Comparison of ENCODE assay signal across 11 mouse cellular contexts in the genomic region with DNA sequence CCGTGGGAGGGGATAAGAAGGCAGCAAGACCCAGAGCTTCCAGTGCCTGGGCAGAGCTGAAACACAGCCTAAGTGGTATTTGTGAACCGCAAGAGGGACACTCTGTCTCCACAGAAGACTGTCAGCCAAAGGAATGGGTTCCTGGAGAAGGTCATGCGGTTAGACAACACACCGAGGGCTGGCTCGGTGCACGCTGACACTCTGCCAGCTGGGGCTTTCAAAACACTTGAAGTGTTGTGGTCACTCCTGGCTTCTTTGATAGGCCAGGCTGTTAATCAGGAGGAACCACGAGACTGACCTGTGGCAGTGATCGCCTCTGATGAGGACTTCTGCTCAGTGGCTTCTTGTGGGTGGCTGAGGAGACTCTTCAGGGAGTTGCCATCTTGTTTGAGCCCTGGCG. TPM values are rescaled to one million over a fixed set of nuclear protein-coding genes. Genes with fewer than 3 reads are reported as not detected.
A peak's percentile ranks its signal among the peaks of the same experiment; 100 is the strongest.
DNase-seq lines count a peak whose midpoint lies in the region; ATAC-seq lines count a peak whose summit lies in the region.
"Had no signal": no experiment of that assay in that cellular context is flagged by ENCODE, and none has a peak within 500 bp of the region (broad histone marks: within the 10 kb centered on the region; RNA-seq: fewer than 3 reads in every experiment).

No protein-coding gene starts in this region.

- DNase-seq in cerebellum, postnatal 14 days = peak; percentile 33 to 52
- no peak for DNase-seq in cerebellum, postnatal 25 days
- DNase-seq in NIH3T3 (ENCODE audit: low read depth) = peak; percentile 50
- peak; percentile 74 for DNase-seq in lung, postnatal 36 days
- no peak for DNase-seq in right cerebral cortex, postnatal 4 days
- DNase-seq in left cerebral cortex, postnatal 25 days (ENCODE audit: low spot score in 2 of 2) = no peak
- no peak for DNase-seq in cerebellum, adult 9-10 months
- DNase-seq: B cell, adult 2 months; cerebellum, adult 18-20 months; right cerebral cortex, adult 18-20 months had no signal

- intact Hi-C loops in left cerebral cortex, postnatal 25 days (cut with DNase I) = no loop called here

- peak; percentile 86 for ATAC-seq in granulocyte monocyte progenitor cell, adult 5-6 weeks (replicated peaks; ENCODE audit: poor library complexity, severe bottlenecking)

RNA-seq across cellular contexts. Expression of gene Tut7, which starts 30.5 kb away (rescaled TPM):
- 63.9 and 77.9 TPM in 2 replicates for total RNA-seq in granulocyte monocyte progenitor cell, adult 5-6 weeks (2014; fragmentation: Nextera tagmentation)
- 114 and 117 TPM in 2 replicates for total RNA-seq in granulocyte monocyte progenitor cell, adult 5-6 weeks (2017)
- 10 to 100 TPM; 61.0 to 64.3 TPM for total RNA-seq in left cerebral cortex, postnatal 25 days (2021)

Comparison
In these comparisons a context has a peak if more than half of its experiments do, and no peak if none do; other contexts are left out.
1. DNase-seq: peak in cerebellum, postnatal 14 days (2 of 2), NIH3T3 (single experiment) and lung, postnatal 36 days (single experiment); none in cerebellum, postnatal 25 days (0 of 2), right cerebral cortex, postnatal 4 days (single experiment), left cerebral cortex, postnatal 25 days (0 of 2) and cerebellum, adult 9-10 months (single experiment).